Mouse (Mus musculus) activated CD4-positive, CD25-positive, alpha-beta regulatory T cell, adult 4 months (primary cell): ENCODE measurements around the gene Fbxo48. TPM values are rescaled to one million over a fixed set of nuclear protein-coding genes. Genes with fewer than 3 reads are reported as not detected.

Experiments
- ATAC-seq: one replicate; pipeline ENCODE4 v1.8.0; 2017
- polyA plus RNA-seq, 2 experiments: library from polyadenylated mRNA; unstranded; fragments of 100-300 nt; shearing (Covaris generic); gene quantifications; one replicate each; pipeline ENCODE4 v1.2.1; 2017

Gene Fbxo48
- polyA plus RNA-seq, 2 experiments from 2014 or later = 0.79 to 1.3 TPM

- no peak for ATAC-seq
These were observed 20.9 kb downstream of the Fbxo48 start for GRCm38 (mm10) chr11:16972027-16972426.

GRCm38 (mm10) chr11:16973086-16973485 is 21.9 kb downstream of the Fbxo48 start:
- no peak for ATAC-seq

- peak; percentile 19 for ATAC-seq
These were observed 25.8 kb downstream of the Fbxo48 start for GRCm38 (mm10) chr11:16976937-16977336.

GRCm38 (mm10) chr11:16977611-16978010 is 26.4 kb downstream of the Fbxo48 start:
- no peak for ATAC-seq

- ATAC-seq = no peak
These were observed 27.1 kb downstream of the Fbxo48 start for GRCm38 (mm10) chr11:16978161-16978707.

- no peak for ATAC-seq
These were observed 35.5 kb downstream of the Fbxo48 start for GRCm38 (mm10) chr11:16986550-16987187.

GRCm38 (mm10) chr11:16987745-16988328 is 36.7 kb downstream of the Fbxo48 start:
- no peak for ATAC-seq

GRCm38 (mm10) chr11:16989885-16990284 is 38.7 kb downstream of the Fbxo48 start:
- no peak for ATAC-seq

GRCm38 (mm10) chr11:16992880-16993279 is 41.7 kb downstream of the Fbxo48 start:
- no peak for ATAC-seq

- no peak for ATAC-seq
These were observed 45.6 kb downstream of the Fbxo48 start for GRCm38 (mm10) chr11:16996818-16997217.

- no peak for ATAC-seq
These were observed 46.3 kb downstream of the Fbxo48 start for GRCm38 (mm10) chr11:16997465-16997864.

GRCm38 (mm10) chr11:16999387-16999786 is 48.2 kb downstream of the Fbxo48 start:
- no peak for ATAC-seq

GRCm38 (mm10) chr11:16999933-17000332 is 48.8 kb downstream of the Fbxo48 start:
- no peak for ATAC-seq

- ATAC-seq = no peak
These were observed 49.5 kb downstream of the Fbxo48 start for GRCm38 (mm10) chr11:17000353-17001334.

GRCm38 (mm10) chr11:17002739-17003373 is 51.7 kb downstream of the Fbxo48 start:
- ATAC-seq = no peak

GRCm38 (mm10) chr11:17003757-17004156 is 52.6 kb downstream of the Fbxo48 start:
- no peak for ATAC-seq

Other genes starting within 250 kb of the Fbxo48 start
- under 1 TPM in 1 of 2 experiments, not detected in 1; 0.13 TPM for gene Egfr, start 199.2 kb upstream of the Fbxo48 start, polyA plus RNA-seq
- gene Cnrip1, start 100.2 kb downstream of the Fbxo48 start, polyA plus RNA-seq = 1 to 10 TPM; 4.5 to 6.6 TPM
- 1 to 10 TPM; 4.1 to 10.0 TPM for gene Plek, start 101.0 kb downstream of the Fbxo48 start, polyA plus RNA-seq
- 10 to 100 TPM; 23.5 TPM for gene Ppp3r1, start 207.9 kb downstream of the Fbxo48 start, polyA plus RNA-seq
- gene Wdr92, start 230.7 kb downstream of the Fbxo48 start, polyA plus RNA-seq = 10 to 100 TPM; 21.5 to 24.0 TPM